Mouse (Mus musculus) hindbrain, embryonic 16.5 days (tissue): ENCODE measurements around the gene Lrrc4c. TPM values are rescaled to one million over a fixed set of nuclear protein-coding genes. Genes with fewer than 3 reads are reported as not detected.

Experiments
- ATAC-seq: fragments of 200-750 bp; cut with Nextera tagmentation; 2 replicates; pipeline ENCODE4 v1.8.0; 2017; ENCODE audit warnings: moderate TSS enrichment, moderate library complexity
- H3K27ac ChIP-seq: fragments of 300-500 bp; sonication (generic); 2 replicates; pipeline ENCODE4 v1.5.1; 2014; ENCODE audit warnings: low read depth, mild to moderate bottlenecking, control low read depth, low read length, moderate library complexity
- H3K27me3 ChIP-seq: fragments of 300-500 bp; sonication (generic); replicated peaks from 2 replicates; pipeline ENCODE4 v1.6.1; 2014; ENCODE audit warnings: low read length; ENCODE audit not compliant: control insufficient read depth, insufficient read depth
- H3K36me3 ChIP-seq: fragments of 300-500 bp; sonication (generic); 2 replicates; pipeline ENCODE4 v1.6.1; 2014; ENCODE audit warnings: mild to moderate bottlenecking, low read length, moderate library complexity, mixed read lengths; ENCODE audit not compliant: control insufficient read depth, insufficient read depth
- H3K4me1 ChIP-seq: fragments of 300-500 bp; sonication (generic); 2 replicates; pipeline ENCODE4 v1.6.1; 2014; ENCODE audit warnings: low read depth, low read length; ENCODE audit not compliant: control insufficient read depth, insufficient read depth
- H3K4me2 ChIP-seq: fragments of 300-500 bp; sonication (generic); 2 replicates; pipeline ENCODE4 v1.6.1; 2014; ENCODE audit warnings: mild to moderate bottlenecking, low read length, control low read depth, moderate library complexity
- H3K4me3 ChIP-seq: fragments of 300-500 bp; sonication (generic); 2 replicates; pipeline ENCODE4 v1.5.1; 2014; ENCODE audit warnings: mild to moderate bottlenecking, low read length, control low read depth, moderate library complexity
- H3K9ac ChIP-seq: fragments of 300-500 bp; sonication (generic); 2 replicates; pipeline ENCODE4 v1.6.1; 2014; ENCODE audit warnings: low read depth, mild to moderate bottlenecking, control low read depth, low read length, moderate library complexity
- H3K9me3 ChIP-seq: fragments of 300-500 bp; sonication (generic); 2 replicates; pipeline ENCODE4 v1.6.1; 2014; ENCODE audit warnings: mild to moderate bottlenecking, low read length, moderate library complexity; ENCODE audit not compliant: control insufficient read depth
- WGBS: fragments of 180-500 bp; shearing (Covaris S2); extraction: QIAGEN DNeasy Blood & Tissue Kit; methylation state at CpG from one replicate; pipeline ENCODE4 v1.1.7; 2014; 5-methylcytosine and 5-hydroxymethylcytosine counted together
- polyA plus RNA-seq: library from polyadenylated mRNA; unstranded; fragments of >200 nt; fragmentation: Nextera tagmentation; extraction: Ambion mirVana; gene quantifications from 2 replicates; pipeline ENCODE4 v1.2.1, GENCODE M21; 2015

The Lrrc4c gene
- polyA plus RNA-seq, 1 experiment from 2014 or later = 42.5 TPM

DNA sequence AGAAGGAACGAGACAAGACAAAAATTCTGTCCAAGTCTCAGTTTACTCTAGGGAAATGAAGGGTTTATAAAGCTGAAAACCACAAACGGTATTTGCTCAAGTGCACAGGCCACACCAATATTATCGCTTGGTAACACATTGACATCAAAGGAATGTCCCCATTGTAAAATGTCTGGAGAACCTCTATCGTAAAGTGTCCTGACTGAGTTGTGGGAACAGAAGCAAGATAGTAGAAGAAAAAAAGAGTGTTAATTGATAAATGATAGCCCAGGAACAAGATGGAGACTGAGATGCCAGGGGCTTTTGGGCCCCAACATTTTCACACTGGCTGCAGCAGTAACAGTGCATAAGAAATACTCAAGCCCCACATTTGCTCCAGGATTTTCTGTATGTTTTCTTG is 1212.7 kb downstream of the Lrrc4c start:
- WGBS = 60% methylated on average over 4 of the region's 4 CpGs
- Histone ChIP-seq H3K36me3 (no peaks in the 10 kb centered on the region), H3K4me1 (no peaks in the 10 kb centered on the region), H3K9ac (no peak overlapping the region), H3K27me3 (no peaks in the 10 kb centered on the region), H3K27ac (no peak overlapping the region), H3K4me2 (no peak overlapping the region), H3K4me3 (no peak overlapping the region), H3K9me3 (no peaks in the 10 kb centered on the region)
- no peak for ATAC-seq

DNA sequence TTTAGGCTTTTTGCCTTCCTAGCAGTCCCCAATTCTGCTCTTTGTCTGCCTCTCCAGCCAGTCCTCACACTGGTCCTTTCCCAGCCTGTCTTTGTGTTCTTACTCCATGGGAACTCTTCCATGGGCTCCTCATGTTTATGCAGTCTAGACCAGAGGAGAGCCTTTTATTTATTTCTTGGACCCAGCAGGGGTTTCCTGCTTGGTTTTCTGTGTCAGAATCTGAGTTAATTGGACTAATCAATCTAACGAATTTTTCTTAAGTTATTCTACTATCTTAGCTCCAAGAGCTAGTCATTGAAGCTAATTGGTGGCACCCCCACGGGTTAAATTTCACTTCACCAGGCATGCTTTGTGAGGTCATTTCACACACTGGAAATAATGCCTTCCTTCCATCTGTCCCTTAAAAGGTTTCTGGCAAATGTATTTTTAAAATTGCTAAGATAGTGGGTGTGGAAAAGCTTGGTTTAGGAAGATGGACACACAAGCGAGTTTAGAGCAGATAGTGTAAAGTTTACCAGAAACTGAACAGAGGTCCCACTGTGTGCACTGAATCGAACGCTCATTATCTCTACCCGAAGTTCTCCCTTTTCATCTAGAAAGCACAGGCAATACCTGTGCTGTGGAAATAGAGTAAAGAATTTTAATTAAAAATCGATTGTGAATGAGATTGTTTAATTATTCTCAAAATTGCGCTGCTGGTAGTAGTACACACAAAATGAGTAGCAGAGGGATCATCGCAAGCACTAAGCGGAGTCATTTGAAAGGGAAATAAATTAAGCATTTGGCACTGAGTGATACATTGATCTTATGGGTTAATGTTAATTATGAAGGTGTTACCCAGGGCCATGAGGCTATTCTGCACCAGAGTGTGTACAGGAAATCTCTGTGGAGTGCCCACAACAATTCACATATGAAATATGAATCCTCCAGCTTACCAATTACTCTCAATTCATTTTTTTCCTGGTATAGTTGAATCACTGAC is 1226.0 kb downstream of the Lrrc4c start:
- no peaks in the 10 kb centered on the region for H3K36me3 ChIP-seq

DNA sequence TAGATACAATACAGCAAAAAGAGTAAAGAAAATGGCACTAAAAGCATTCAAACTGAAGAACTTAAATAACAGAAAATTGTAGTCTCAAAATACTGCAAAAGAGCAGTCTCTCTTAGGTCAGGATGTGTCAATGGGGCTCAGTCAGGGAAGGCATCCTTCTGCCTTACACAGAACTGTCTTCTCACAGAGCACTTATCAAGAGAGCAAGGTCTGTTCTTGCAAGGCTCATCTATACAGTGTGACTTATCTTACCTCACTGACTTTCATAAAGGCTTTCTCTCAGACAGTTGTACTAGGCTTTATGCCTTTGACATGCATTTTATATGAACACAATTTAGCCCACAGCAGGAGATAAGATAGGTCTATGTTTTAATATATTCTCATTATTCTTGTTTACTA is 1226.7 kb downstream of the Lrrc4c start:
- Histone ChIP-seq H3K9me3 (no peaks in the 10 kb centered on the region), H3K4me2 (no peak overlapping the region), H3K27me3 (no peaks in the 10 kb centered on the region), H3K4me1 (peaks cover 3% of the 10 kb centered on the region), H3K27ac (peak overlapping the region; percentile 17; the same call in 1 of the 2 replicates), H3K4me3 (no peak overlapping the region), H3K36me3 (no peaks in the 10 kb centered on the region), H3K9ac (no peak overlapping the region)
- ATAC-seq = no peak; the same call in 1 of the 2 replicates

More for the DNA sequence above, 1226.0 kb downstream of the Lrrc4c start:
- Histone ChIP-seq H3K4me3 (no peak overlapping the region), H3K4me2 (no peak overlapping the region), H3K4me1 (peaks cover 3% of the 10 kb centered on the region), H3K9me3 (no peaks in the 10 kb centered on the region), H3K27me3 (no peaks in the 10 kb centered on the region), H3K9ac (no peak overlapping the region), H3K27ac (peak overlapping the region; percentile 55)
- WGBS = 48% methylated on average over 10 of the region's 10 CpGs
- ATAC-seq = peak; percentile 96

DNA sequence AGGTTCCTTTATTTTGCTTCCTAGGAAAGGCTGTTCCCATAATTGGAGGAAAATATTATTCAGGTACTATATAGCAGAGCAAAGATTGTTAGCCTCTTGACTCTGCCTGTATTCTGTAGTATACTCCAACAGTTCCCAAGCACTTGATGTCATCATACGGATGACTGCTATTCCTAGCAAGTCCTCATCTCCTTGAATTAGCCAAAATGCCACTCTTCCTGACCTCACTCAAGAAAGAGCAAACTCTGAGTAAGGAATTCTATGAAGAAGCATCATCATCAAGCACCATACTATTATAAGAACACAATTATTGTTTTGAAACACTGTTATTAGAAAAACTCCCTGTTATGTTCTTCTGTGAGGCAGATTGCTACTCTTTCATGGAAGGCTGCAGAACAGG is 1228.0 kb downstream of the Lrrc4c start:
- Histone ChIP-seq H3K36me3 (no peaks in the 10 kb centered on the region), H3K4me2 (no peak overlapping the region), H3K9ac (no peak overlapping the region), H3K4me3 (no peak overlapping the region), H3K4me1 (peaks cover 3% of the 10 kb centered on the region), H3K27me3 (no peaks in the 10 kb centered on the region), H3K9me3 (no peaks in the 10 kb centered on the region), H3K27ac (no peak overlapping the region)
- WGBS = 87% methylated on average over 1 of the region's 1 CpGs
- ATAC-seq = no peak

DNA sequence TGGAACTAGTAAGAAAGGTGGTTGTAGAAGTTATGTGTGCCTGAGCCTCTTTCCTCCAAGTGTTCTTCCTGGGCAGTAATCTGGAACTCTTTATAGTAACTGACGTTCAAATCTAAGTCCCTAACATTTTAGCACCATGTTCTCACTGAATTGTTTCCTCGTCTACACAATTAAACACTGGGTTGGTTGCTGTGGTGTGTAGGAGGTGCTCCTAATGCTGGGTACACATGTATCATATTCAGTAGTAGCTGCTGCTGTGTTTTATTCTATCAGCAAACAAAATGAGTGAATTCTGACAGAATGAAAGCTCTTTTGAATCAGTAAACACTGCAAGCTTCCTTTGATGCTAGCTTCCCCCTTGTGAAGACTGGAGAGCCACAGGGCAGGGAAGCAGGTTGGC is 1246.5 kb downstream of the Lrrc4c start:
- Histone ChIP-seq H3K4me1 (no peaks in the 10 kb centered on the region; the same call in 1 of the 2 replicates), H3K27ac (no peak overlapping the region), H3K9me3 (no peaks in the 10 kb centered on the region), H3K4me3 (no peak overlapping the region), H3K36me3 (no peaks in the 10 kb centered on the region), H3K27me3 (no peaks in the 10 kb centered on the region), H3K4me2 (no peak overlapping the region), H3K9ac (no peak overlapping the region)
- 51% methylated on average over 2 of the region's 2 CpGs for WGBS
- ATAC-seq = no peak

DNA sequence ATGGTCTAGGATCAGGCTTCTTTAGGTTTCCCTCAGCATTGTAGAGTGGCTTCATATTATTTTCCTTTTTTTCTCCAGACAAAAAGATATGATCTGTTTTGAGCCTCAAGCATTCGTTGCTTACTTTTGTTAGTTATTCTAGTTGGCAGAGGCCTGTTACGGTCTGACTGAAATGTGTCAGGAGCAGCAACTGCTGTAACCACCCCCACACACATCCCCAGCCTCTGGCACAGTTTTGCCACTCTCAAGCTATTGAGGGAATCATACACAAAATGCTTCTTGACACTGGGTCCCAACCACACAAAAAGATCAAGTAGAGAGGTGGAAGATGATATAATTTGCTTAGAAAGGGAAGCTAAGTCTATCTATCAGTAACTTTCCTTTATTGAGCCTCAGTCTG is 1251.0 kb downstream of the Lrrc4c start:
- Histone ChIP-seq H3K27me3 (no peaks in the 10 kb centered on the region), H3K4me1 (no peaks in the 10 kb centered on the region; the same call in 1 of the 2 replicates), H3K27ac (no peak overlapping the region), H3K9me3 (no peaks in the 10 kb centered on the region), H3K9ac (no peak overlapping the region), H3K4me3 (no peak overlapping the region), H3K4me2 (no peak overlapping the region), H3K36me3 (no peaks in the 10 kb centered on the region)
- no peak for ATAC-seq
- 92% methylated on average over 2 of the region's 2 CpGs for WGBS

DNA sequence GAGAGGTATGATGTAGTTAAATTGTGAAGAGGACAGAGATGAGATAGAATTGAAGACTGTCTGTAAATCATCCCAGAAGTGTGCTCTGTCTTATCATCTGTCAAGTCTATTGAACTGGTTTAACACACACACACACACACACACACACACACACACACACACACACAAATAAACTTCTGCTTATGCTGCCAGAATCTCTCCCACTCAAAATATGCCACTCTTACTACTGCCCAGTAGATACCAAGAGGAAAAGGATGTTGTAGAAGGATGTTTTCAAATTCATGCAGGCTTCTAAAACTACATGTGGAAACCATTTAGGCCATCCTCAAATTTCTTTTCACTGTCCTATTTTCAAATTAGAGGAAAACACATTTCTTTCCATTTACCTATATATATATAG is 1257.0 kb downstream of the Lrrc4c start:
- Histone ChIP-seq H3K4me2 (no peak overlapping the region), H3K9ac (no peak overlapping the region), H3K4me3 (no peak overlapping the region), H3K27me3 (no peaks in the 10 kb centered on the region), H3K27ac (no peak overlapping the region), H3K9me3 (no peaks in the 10 kb centered on the region), H3K4me1 (no peaks in the 10 kb centered on the region), H3K36me3 (no peaks in the 10 kb centered on the region)
- no peak for ATAC-seq

DNA sequence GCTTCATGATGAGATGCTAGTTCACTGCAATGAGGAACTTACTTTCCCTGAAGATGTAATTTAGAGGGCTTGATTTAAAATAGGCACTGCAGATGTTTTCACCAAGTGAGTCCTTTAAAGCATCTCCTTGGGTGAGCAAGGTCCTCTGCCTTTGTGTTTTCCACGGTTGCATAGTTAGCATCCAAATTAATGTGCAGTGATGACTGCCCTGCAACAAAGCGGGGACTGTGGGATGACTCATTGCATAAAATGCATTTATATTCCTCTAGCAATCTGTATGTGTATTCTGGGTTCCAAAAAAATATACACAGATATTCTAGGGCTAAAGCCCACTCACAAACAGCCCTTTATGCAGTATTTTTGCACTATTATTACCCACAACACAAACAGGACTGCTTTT is 1263.2 kb downstream of the Lrrc4c start:
- H3K27me3 ChIP-seq = no peaks in the 10 kb centered on the region
- H3K36me3 ChIP-seq = no peaks in the 10 kb centered on the region
- no peak overlapping the region for H3K4me3 ChIP-seq
- no peak overlapping the region for H3K27ac ChIP-seq
- H3K9ac ChIP-seq = no peak overlapping the region
- no peaks in the 10 kb centered on the region for H3K9me3 ChIP-seq
- no peak overlapping the region for H3K4me2 ChIP-seq
- 34% methylated on average over 2 of the region's 2 CpGs for WGBS
- H3K4me1 ChIP-seq = no peaks in the 10 kb centered on the region
- ATAC-seq = no peak

DNA sequence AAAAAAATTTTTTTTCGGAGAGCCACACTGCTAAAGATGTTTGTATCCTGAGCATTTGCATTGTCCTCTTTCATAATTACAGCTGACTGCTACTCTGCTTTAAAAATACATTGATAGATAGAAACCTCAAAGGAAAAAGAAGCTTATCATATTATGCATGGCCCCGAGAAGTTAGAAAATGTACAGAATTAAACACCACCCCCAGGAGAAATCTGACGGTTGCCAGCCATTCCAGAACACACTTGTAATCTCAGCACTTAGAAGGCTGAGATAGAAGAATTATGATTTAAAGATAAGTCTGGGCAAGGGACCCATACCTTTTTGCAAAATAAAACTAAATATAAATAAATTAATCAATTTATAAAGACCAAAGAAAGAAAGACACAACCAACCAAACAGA is 1268.4 kb downstream of the Lrrc4c start:
- no peaks in the 10 kb centered on the region for H3K27me3 ChIP-seq
- H3K4me1 ChIP-seq = no peaks in the 10 kb centered on the region
- no peak overlapping the region for H3K4me2 ChIP-seq
- no peak overlapping the region for H3K4me3 ChIP-seq
- ATAC-seq = no peak
- H3K9ac ChIP-seq = no peak overlapping the region
- no peak overlapping the region for H3K27ac ChIP-seq
- 83% methylated on average over 3 of the region's 3 CpGs for WGBS
- no peaks in the 10 kb centered on the region for H3K36me3 ChIP-seq
- no peaks in the 10 kb centered on the region for H3K9me3 ChIP-seq
